Mouse (Mus musculus): Measurements from ENCODE around the gene Nat8f4. TPM values are rescaled to one million over a fixed set of nuclear protein-coding genes. Genes with fewer than 3 reads are reported as not detected.
"Not testable (repeated sequence)": the region's sequence is repeated elsewhere in the genome, so short reads cannot be mapped to it uniquely, and the experiment has no call there.

Gene Nat8f4
- total and polyA plus RNA-seq, 2 experiments from 2014 or later: 0.42 to 1.7 TPM

DNA sequence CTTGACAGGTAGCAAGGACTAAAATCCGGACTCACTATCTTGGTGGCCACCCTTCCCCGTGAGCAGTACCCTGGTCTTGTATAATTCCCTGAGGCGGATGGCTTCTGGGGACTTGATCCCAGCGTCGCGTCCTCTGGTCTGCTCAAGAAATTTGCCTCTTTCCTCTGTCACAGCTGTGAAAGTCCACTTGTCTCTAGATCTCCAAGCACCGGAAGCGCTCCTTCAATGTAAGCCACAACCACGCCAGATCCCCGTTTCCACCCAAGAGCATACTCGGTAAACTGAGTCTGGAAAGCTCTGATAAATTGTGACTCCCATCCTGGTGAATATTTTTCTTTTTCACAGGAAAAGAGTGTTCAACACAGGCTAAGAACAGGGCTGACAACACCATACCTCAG is 10.5 kb upstream of the Nat8f4 start:
- Histone ChIP-seq H3K4me2 (ENCODE audit: low read depth, low read length) (peak overlapping the region; percentile 81), H3K36me3 (replicated peaks; ENCODE audit: control insufficient read depth, insufficient read depth, low read length) (no peaks in the 10 kb centered on the region), H3K27me3 (ENCODE audit: control insufficient read depth, insufficient read depth, low read length) (no peaks in the 10 kb centered on the region), H3K27ac (ENCODE audit: low read depth) (peak overlapping the region; percentile 87), H3K4me1 (ENCODE audit: control insufficient read depth, insufficient read depth) (peaks cover 12% of the 10 kb centered on the region; the same call in 1 of the 2 replicates), H3K9ac (replicated peaks; ENCODE audit: low read depth, low read length) (peak overlapping the region; percentile 77), H3K9me3 (replicated peaks; ENCODE audit: control insufficient read depth, low read length) (no peaks in the 10 kb centered on the region), H3K4me3 (ENCODE audit: low read depth, low read length) (peak overlapping the region; percentile 67)
- WGBS: under 1% methylated on average over 11 of the region's 11 CpGs
- no peak for DNase-seq (ENCODE audit: low spot score)
- no peak for ATAC-seq (ENCODE audit: insufficient read depth, low read depth)
- TF ChIP-seq CTCF (IDR thresholded peaks at IDR 0.05; ENCODE audit: low read depth) (no peak), EP300 (IDR thresholded peaks at IDR 0.05; ENCODE audit: low read depth) (no peak)

DNA sequence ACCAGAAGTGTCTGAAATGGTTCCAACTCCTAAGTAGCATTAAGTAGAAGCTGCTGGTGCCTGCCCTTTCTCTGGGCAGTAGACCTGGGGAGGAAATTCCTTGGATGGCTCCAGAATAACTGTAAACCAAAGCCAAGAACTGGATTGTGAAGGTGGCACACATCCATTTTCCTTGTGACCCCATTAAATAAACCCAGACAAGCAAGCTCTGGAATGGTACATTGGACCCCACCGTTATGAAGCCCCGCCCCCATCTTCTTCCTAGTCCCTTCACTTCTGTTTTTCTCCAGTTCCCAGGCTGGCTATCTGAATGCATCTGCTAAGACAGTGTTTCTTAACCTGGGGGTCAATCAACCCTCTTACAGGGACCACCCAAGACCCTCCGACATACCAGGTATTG is 6.9 kb upstream of the Nat8f4 start, which contains the start of gene Tprkb:
Gene Tprkb (plus strand): TSS at position 279 of the 400 bp plus-strand sequence.
- WGBS: 84% methylated on average over 3 of the region's 3 CpGs
- DNase-seq (ENCODE audit: low spot score): no peak
- Histone ChIP-seq H3K9ac (replicated peaks; ENCODE audit: low read depth, low read length) (no peak within 1 kb of the TSS), H3K4me2 (ENCODE audit: low read depth, low read length) (no peak within 1 kb of the TSS), H3K4me1 (ENCODE audit: control insufficient read depth, insufficient read depth) (peaks cover 11% of the 10 kb centered on the region; the same call in 1 of the 2 replicates), H3K36me3 (replicated peaks; ENCODE audit: control insufficient read depth, insufficient read depth, low read length) (no peaks in the 10 kb centered on the region), H3K27ac (ENCODE audit: low read depth) (no peak within 1 kb of the TSS), H3K4me3 (ENCODE audit: low read depth, low read length) (no peak within 1 kb of the TSS), H3K27me3 (ENCODE audit: control insufficient read depth, insufficient read depth, low read length) (no peaks in the 10 kb centered on the region), H3K9me3 (replicated peaks; ENCODE audit: control insufficient read depth, low read length) (no peaks in the 10 kb centered on the region)
- no peak for ATAC-seq (ENCODE audit: insufficient read depth, low read depth)
- no peak for TF ChIP-seq EP300 (IDR thresholded peaks at IDR 0.05; ENCODE audit: low read depth)

GRCm38 (mm10) chr6:85909704-85910103 is 5.0 kb upstream of the Nat8f4 start:
- Histone ChIP-seq H3K4me3 (ENCODE audit: low read depth, low read length) (no peak overlapping the region), H3K9me3 (replicated peaks; ENCODE audit: control insufficient read depth, low read length) (no peaks in the 10 kb centered on the region), H3K27me3 (ENCODE audit: control insufficient read depth, insufficient read depth, low read length) (no peaks in the 10 kb centered on the region), H3K36me3 (replicated peaks; ENCODE audit: control insufficient read depth, insufficient read depth, low read length) (no peaks in the 10 kb centered on the region), H3K4me1 (ENCODE audit: control insufficient read depth, insufficient read depth) (peaks cover 2% of the 10 kb centered on the region; the same call in 1 of the 2 replicates), H3K9ac (replicated peaks; ENCODE audit: low read depth, low read length) (no peak overlapping the region), H3K4me2 (ENCODE audit: low read depth, low read length) (no peak overlapping the region), H3K27ac (ENCODE audit: low read depth) (no peak overlapping the region)
- DNase-seq (ENCODE audit: low spot score) (no peak), ATAC-seq (ENCODE audit: insufficient read depth, low read depth) (no peak)
- 89% methylated on average over 1 of the region's 1 CpGs for WGBS
- TF ChIP-seq CTCF (IDR thresholded peaks at IDR 0.05; ENCODE audit: low read depth) (no peak), EP300 (IDR thresholded peaks at IDR 0.05; ENCODE audit: low read depth) (no peak)

- DNase-seq (ENCODE audit: low spot score): no peak
Observed at GRCm38 (mm10) chr6:85908341-85908740, 3.7 kb upstream of the Nat8f4 start.

GRCm38 (mm10) chr6:85906911-85907351 is 2.2 kb upstream of the Nat8f4 start:
- not testable (repeated sequence) for H3K27me3 ChIP-seq (ENCODE audit: control insufficient read depth, insufficient read depth, low read length); H3K4me2 ChIP-seq (ENCODE audit: low read depth, low read length); H3K36me3 ChIP-seq (replicated peaks; ENCODE audit: control insufficient read depth, insufficient read depth, low read length); H3K27ac ChIP-seq (ENCODE audit: low read depth); DNase-seq (ENCODE audit: low spot score); ATAC-seq (ENCODE audit: insufficient read depth, low read depth); H3K4me3 ChIP-seq (ENCODE audit: low read depth, low read length); H3K4me1 ChIP-seq (ENCODE audit: control insufficient read depth, insufficient read depth); H3K9ac ChIP-seq (replicated peaks; ENCODE audit: low read depth, low read length); H3K9me3 ChIP-seq (replicated peaks; ENCODE audit: control insufficient read depth, low read length)
- WGBS: 46% methylated on average over 2 of the region's 2 CpGs

More at GRCm38 (mm10) chr6:85908341-85908740, 3.7 kb upstream of the Nat8f4 start:
- no peak overlapping the region for H3K9ac ChIP-seq (replicated peaks; ENCODE audit: low read depth, low read length)
- no peak for ATAC-seq (ENCODE audit: insufficient read depth, low read depth)
- H3K9me3 ChIP-seq (replicated peaks; ENCODE audit: control insufficient read depth, low read length): no peaks in the 10 kb centered on the region
- no peak overlapping the region for H3K27ac ChIP-seq (ENCODE audit: low read depth)
- H3K27me3 ChIP-seq (ENCODE audit: control insufficient read depth, insufficient read depth, low read length): no peaks in the 10 kb centered on the region
- no peaks in the 10 kb centered on the region for H3K4me1 ChIP-seq (ENCODE audit: control insufficient read depth, insufficient read depth)
- WGBS: 49% methylated on average over 3 of the region's 3 CpGs
- TF ChIP-seq CTCF (IDR thresholded peaks at IDR 0.05; ENCODE audit: low read depth) (no peak), EP300 (IDR thresholded peaks at IDR 0.05; ENCODE audit: low read depth) (no peak)
- no peaks in the 10 kb centered on the region for H3K36me3 ChIP-seq (replicated peaks; ENCODE audit: control insufficient read depth, insufficient read depth, low read length)
- no peak overlapping the region for H3K4me3 ChIP-seq (ENCODE audit: low read depth, low read length)
- H3K4me2 ChIP-seq (ENCODE audit: low read depth, low read length): no peak overlapping the region

DNA sequence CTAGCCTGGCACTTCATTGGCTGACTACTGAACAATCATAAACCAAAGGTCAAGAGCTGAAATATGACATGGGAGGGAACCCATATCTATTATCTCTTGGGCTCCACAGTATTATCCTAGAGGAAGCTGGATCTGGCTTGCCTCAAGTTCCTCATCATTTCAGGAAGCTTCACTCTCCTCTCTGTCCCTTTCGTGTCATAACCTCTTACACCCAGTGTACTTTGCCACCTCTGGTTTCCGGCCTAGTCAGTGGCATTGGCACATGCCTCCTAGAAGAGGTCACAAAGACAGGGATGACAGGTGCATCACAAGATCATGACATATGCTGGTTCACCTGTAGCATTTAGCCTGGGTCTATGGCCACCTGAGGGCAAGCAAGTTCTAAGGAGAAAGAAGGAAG is 2.4 kb downstream of the Nat8f4 start:
- ATAC-seq (ENCODE audit: insufficient read depth, low read depth) (no peak), DNase-seq (ENCODE audit: low spot score) (no peak)
- Histone ChIP-seq H3K9ac (replicated peaks; ENCODE audit: low read depth, low read length) (no peak overlapping the region), H3K4me2 (ENCODE audit: low read depth, low read length) (no peak overlapping the region), H3K36me3 (replicated peaks; ENCODE audit: control insufficient read depth, insufficient read depth, low read length) (no peaks in the 10 kb centered on the region), H3K27ac (ENCODE audit: low read depth) (no peak overlapping the region), H3K4me1 (ENCODE audit: control insufficient read depth, insufficient read depth) (no peaks in the 10 kb centered on the region), H3K4me3 (ENCODE audit: low read depth, low read length) (no peak overlapping the region), H3K27me3 (ENCODE audit: control insufficient read depth, insufficient read depth, low read length) (no peaks in the 10 kb centered on the region), H3K9me3 (replicated peaks; ENCODE audit: control insufficient read depth, low read length) (no peaks in the 10 kb centered on the region)
- no peak for TF ChIP-seq EP300 (IDR thresholded peaks at IDR 0.05; ENCODE audit: low read depth)
- TF ChIP-seq CTCF (IDR thresholded peaks at IDR 0.05; ENCODE audit: low read depth): no peak
- WGBS: 88% methylated on average over 2 of the region's 2 CpGs

DNA sequence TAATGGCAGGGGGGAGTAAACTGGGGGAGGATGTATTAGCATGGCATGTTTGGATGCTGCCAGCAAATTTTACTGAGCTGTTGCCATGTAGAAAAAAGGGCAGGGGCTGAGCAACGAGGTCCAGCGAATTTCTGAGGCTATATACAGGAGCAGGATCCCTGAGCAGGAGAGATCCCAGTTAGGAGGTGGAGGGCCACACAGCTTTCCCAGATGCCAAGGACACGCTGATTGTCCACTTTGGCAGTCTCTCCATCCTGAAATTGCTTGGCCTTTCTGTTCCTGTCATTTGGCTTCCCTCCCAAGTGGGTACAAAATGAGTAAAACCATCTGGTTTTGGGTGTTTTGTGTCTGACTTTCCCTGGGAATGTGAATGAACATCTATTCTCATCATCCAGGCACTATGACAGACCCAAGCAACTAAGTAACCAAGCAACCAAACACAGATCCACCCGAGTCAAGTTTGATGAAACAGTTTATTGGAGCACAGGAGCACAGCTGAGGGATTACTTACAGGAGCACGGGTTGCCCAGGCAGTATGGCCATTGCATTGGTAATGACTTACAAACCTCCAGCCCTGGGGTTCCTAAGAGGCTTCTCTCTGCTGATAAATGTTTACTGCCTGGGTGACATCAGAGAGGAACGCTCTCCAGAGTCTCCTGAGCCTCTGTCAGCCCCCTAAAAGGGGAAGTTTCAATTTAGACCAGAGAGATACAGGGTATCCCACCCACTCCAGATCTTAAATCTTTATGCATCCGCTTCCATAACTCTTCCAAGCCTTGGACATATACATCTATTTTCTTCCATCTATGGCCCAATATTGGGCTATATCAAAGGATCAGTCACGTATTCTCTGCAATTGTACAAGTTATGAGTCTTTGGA is 5.8 kb downstream of the Nat8f4 start:
- not testable (repeated sequence) for H3K4me3 ChIP-seq (ENCODE audit: low read depth, low read length); H3K4me2 ChIP-seq (ENCODE audit: low read depth, low read length); H3K9me3 ChIP-seq (replicated peaks; ENCODE audit: control insufficient read depth, low read length); ATAC-seq (ENCODE audit: insufficient read depth, low read depth); H3K27ac ChIP-seq (ENCODE audit: low read depth); DNase-seq (ENCODE audit: low spot score); H3K4me1 ChIP-seq (ENCODE audit: control insufficient read depth, insufficient read depth); H3K27me3 ChIP-seq (ENCODE audit: control insufficient read depth, insufficient read depth, low read length); H3K36me3 ChIP-seq (replicated peaks; ENCODE audit: control insufficient read depth, insufficient read depth, low read length); H3K9ac ChIP-seq (replicated peaks; ENCODE audit: low read depth, low read length)
- WGBS: 65% methylated on average over 6 of the region's 8 CpGs

Measured in heart, postnatal 0 days (tissue).